Mouse (Mus musculus) embryo, embryonic 11 days (tissue): ENCODE measurements around the gene Rd3l.
"Not testable (repeated sequence)": the region's sequence is repeated elsewhere in the genome, so short reads cannot be mapped to it uniquely, and the experiment has no call there.

ENCODE experiments used
- DNase-seq: peaks from one replicate; pipeline ENCODE4 v3.0.0-alpha.2; 2015

Gene Rd3l

DNA sequence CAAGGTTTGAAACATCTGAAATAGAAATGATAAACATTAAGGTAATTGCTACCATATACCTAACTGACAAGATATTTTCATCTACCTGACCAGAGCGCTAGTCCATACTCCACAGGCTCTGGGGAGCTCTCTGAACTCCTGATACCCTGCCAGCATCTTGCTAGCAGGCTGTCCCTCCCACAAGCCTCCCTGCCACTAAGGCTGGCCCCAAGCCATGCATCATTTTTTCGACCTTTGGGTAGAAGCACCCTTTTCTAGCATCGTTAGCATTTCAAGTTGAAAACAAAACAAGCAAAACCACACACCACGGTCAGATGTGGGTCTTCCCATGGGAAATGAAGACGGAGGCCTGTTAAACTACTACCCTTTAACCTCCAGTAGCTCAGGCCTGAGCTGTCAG lies 17.8 kb downstream of the Rd3l start:
- DNase-seq, result no peak

GRCm38 (mm10) chr12:111958101-111958865 lies 22.8 kb downstream of the Rd3l start:
- peak; percentile 81 for DNase-seq

- no peak for DNase-seq
These were observed 24.9 kb downstream of the Rd3l start for GRCm38 (mm10) chr12:111956173-111956572.

DNA sequence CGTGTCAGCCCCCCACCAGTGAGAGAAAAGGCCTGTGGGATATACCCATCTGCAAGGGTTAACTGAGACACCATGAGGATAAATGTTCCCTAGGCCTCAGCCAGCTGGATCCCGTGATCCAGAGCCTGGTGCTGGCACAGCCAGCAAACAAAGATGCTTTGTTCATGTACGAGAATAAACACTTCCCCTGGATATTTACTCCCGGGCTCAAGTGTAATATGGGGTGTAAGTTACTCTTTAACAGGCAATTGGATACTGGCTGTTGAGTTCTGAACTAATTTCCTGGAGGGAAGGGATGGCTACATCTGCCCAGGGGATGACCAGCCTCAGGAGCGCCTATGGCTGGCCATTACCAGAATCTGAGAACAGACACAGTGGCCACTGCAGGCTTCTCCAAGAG lies 29.4 kb downstream of the Rd3l start:
- no peak for DNase-seq

GRCm38 (mm10) chr12:111950486-111950885 lies 30.6 kb downstream of the Rd3l start:
- no peak for DNase-seq

DNA sequence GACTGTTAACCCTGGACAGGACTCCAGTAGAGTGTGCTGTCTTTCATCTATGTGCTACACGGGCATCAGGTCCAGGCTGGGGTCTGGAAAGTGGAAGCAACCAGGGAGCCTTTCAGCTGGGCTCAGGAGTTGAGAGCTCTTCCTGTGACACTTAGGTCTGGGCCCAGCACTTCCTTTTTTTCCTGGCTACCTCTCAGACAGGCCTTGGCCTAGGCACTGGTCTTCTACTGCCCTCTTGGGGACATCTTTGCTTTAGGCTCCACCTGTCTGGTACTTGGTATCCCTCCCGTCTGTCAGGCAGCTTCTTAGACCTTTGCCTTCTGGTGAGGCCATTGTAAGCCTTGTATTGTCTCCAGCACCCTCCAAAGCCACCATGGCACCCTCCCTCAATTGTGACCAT lies 34.4 kb downstream of the Rd3l start:
- DNase-seq, result peak; percentile 61

GRCm38 (mm10) chr12:111945765-111946655 lies 35.1 kb downstream of the Rd3l start:
- not testable (repeated sequence) for DNase-seq

DNA sequence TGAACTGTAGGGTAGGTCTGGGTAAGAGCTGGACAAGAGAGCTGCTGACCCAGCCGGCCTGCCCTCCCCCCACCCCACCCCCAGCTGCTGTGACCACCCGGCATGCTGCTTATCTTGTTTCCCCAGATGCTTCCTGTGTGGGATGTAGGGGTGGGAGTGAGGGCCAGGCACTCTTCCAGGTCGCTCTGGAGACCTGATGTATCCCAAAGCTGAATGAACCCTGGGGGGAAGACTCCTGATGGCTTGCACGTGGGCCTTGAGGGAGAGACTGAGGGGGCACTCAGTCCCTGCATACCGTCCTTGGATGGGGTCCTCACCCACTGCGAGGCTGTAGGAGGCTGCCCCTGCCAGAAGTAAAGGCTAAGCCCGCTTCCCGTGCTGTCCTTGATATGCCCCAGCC lies 36.0 kb downstream of the Rd3l start:
- DNase-seq, result no peak

DNA sequence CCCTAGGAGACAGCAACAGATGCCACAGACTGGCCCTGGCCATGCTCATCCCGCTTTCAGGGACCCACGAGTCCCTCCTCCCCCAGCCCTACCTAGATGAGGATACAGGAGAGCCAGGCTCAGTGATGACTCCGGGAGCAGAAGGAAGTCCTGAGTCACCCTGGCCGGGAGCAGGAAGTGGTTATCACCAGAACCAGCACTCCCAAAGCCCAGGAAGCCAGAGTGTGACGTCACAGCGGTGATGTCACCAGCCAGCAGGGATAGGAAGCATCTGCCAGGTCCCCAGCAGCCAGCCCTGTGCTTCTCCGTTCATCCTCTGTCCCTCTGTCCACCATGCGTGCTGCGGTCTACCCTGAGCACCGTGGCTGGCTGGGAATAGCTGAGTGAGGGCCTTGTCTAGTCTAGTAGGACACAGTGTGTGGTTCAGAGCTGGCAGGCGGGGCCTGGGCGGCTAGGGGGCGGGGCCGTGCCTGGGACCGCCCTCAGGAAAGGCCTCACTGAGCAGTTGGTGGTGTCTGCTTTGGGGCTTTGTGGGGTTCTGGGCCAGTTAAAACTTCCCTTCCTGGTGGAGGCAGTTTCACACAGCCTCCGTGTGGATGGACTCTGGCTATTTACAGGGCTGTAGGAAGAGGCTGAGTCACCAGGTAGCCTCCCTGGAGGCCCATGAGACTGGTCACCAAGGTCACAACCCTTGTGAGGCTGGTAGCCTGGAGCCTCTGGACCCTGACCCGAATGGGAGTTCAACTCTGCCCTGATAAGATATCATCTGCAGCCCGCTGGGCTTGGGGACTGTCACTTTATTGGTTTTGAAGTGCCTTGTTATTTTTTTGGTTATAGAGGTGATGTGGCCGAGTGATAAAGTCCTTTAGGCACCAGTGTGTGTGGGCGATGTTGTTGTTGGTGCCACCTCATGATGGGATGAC lies 36.8 kb downstream of the Rd3l start:
- DNase-seq, result not testable (repeated sequence)

DNA sequence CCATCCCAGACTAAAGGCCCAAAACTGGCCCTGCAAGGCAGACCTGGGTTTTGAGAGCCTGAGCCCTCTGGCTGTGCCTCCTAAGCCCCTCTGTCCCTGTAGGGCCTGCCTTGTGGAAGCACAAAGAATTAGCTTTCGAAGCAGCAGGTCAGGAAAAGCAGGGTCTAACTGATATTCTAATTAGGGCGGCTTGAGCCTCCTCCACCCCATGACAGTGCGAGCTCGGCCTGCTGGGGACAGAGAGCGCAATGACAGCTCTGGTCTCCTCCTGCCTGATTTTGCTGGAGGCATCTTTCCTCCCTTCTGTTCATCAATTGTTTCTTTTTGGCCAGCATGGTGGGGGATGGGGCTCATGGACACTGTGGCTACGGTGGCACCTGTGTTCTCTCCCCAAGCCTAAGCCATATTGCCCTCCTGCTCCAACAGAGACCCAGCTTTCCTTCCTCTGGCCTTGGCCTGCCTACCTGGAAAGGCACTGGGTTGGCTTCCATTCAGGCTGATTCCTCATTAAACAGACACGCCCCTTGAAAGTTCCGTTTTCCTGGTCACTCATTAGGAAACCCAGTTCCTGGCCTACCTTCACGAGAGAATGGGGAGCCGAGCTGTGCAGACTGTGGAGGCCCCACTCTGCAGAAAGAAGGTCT lies 37.6 kb downstream of the Rd3l start:
- DNase-seq, result no peak

GRCm38 (mm10) chr12:111938623-111939177 lies 42.4 kb downstream of the Rd3l start:
- peak; percentile 67 for DNase-seq

DNA sequence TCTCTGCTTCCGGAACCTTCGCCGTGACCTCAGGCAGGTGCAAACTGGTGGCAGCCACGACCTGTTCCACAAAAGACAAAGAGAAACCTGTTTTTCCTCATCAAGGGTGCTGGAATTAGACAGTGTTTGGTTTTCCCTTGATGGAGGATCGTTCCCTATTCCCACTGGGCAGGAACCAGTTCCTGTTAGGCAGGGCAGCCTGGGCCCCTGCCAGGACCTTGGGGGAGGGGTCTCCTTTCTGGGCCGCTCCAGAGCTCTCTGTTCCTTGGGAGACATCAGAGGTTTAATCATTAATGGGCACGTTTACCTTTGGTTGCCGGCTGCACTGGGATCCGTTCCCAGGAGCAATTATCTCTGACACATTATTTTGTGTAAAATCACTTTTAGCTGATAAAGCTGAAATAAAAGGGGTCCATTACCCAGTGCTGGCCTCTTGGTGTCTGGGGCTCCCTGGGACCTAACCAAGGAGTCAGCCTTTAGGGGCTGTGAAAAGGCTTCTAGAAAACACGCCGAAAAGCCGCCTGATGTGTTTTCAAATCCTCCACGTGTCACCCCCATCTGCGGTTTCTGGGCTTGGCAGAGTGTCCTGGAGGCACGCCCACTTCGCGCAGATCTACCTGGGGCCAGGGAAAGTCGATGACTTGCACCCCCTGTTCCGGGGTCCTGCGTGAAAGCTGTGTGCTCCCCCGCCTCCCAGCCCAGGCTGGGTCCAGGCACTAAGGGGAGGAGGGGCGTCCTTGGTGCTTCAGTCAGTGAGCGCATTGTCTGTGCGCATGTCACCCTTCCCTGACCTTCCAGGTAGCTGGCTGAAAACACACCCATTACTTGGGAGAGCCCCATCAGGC lies 44.2 kb downstream of the Rd3l start:
- no peak for DNase-seq

- no peak for DNase-seq
These were observed 47.1 kb downstream of the Rd3l start for GRCm38 (mm10) chr12:111933971-111934370.

GRCm38 (mm10) chr12:111933032-111933704 lies 47.9 kb downstream of the Rd3l start:
- DNase-seq, result no peak

DNA sequence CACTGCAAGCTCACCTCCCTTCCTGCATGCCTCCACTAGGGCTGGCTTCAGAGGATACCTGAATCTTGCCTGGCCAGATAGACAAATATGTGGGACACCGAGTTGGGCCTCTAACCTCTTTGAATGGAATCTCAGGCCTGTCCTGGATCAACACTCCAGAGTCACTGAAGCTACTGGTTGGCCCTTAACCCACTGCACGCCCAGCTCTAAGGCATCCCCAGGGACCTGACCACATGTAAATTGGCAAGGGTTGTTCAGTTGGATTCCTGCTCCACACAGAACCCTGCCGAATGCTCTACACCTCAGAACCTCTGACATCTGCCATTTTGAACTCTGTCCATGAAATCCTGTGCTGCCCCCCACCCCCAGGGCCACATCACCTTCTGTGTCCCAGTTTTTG lies 48.6 kb downstream of the Rd3l start:
- DNase-seq, result no peak

DNA sequence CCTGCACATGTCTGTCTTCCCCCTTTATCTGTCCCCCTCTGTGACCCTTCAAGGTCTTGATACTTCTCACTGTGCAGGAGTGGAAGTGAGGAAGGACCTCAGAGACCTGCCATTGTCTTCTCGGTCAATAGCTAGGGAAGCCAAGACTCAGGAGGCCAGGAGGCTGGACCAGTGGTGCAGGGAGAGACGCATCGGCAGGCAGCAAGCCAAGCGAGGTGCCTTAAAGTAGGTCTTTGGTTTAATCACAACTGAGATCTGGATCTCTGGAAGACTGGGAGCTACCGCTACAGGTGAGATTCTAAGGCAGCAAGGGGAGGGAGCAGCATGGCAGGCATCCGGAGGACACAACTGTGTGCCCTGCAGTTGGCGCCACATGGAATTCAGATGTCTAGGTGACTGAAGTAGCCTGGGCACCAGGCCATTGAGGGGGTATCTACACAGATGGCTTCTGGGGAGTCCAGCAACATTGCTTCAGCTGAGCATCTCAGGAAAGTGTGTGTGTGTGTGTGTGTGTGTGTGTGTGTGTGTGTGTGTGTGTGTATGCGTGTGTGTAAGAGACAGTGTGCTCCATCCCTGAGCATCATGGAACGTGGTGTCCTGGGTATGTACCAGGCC lies 49.6 kb downstream of the Rd3l start:
- DNase-seq, result no peak
